Mouse (Mus musculus) limb, embryonic 14.5 days (tissue): Measurements from ENCODE around the gene Atad1. TPM values are rescaled to one million over a fixed set of nuclear protein-coding genes. Genes with fewer than 3 reads are reported as not detected.

Experiments used
- ATAC-seq: fragments of 200-750 bp; cut with Nextera tagmentation; 2 replicates; pipeline ENCODE4 v1.8.0; 2017; ENCODE audit warnings: low read depth, moderate number of reproducible peaks, moderate TSS enrichment; ENCODE audit not compliant: low FRiP score
- DNase-seq: peaks from one replicate; pipeline ENCODE4 v3.0.0-alpha.2; 2015; ENCODE audit warnings: low spot score
- H3K27ac ChIP-seq: fragments of 300-500 bp; sonication (generic); replicated peaks from 2 replicates; pipeline ENCODE4 v1.5.1; 2014; ENCODE audit warnings: low read depth, mild to moderate bottlenecking, low read length, moderate library complexity, mixed read lengths
- H3K27me3 ChIP-seq: fragments of 300-500 bp; sonication (generic); 2 replicates; pipeline ENCODE4 v1.6.1; 2014; ENCODE audit warnings: low read length, mixed read lengths; ENCODE audit not compliant: control insufficient read depth, insufficient read depth
- H3K36me3 ChIP-seq: fragments of 300-500 bp; sonication (generic); 2 replicates; pipeline ENCODE4 v1.6.1; 2014; ENCODE audit warnings: mild to moderate bottlenecking, low read length, moderate library complexity, mixed read lengths; ENCODE audit not compliant: control insufficient read depth, insufficient read depth
- H3K4me1 ChIP-seq: fragments of 300-500 bp; sonication (generic); 2 replicates; pipeline ENCODE4 v1.6.1; 2014; ENCODE audit warnings: antibody characterized with exemption, low read length, mixed read lengths; ENCODE audit not compliant: control insufficient read depth, insufficient read depth
- H3K4me2 ChIP-seq: fragments of 300-500 bp; sonication (generic); replicated peaks from 2 replicates; pipeline ENCODE4 v1.6.1; 2014; ENCODE audit warnings: low read depth, mild to moderate bottlenecking, low read length, moderate library complexity; ENCODE audit not compliant: severe bottlenecking
- H3K4me3 ChIP-seq: fragments of 300-500 bp; sonication (generic); replicated peaks from 2 replicates; pipeline ENCODE4 v1.5.1; 2014; ENCODE audit warnings: low read length
- H3K9ac ChIP-seq: fragments of 300-500 bp; sonication (generic); 2 replicates; pipeline ENCODE4 v1.6.1; 2014; ENCODE audit warnings: mild to moderate bottlenecking, low read depth, low read length, moderate library complexity; ENCODE audit not compliant: severe bottlenecking
- H3K9me3 ChIP-seq: fragments of 300-500 bp; sonication (generic); 2 replicates; pipeline ENCODE4 v1.6.1; 2016; ENCODE audit warnings: low read length; ENCODE audit not compliant: control insufficient read depth
- POLR2A ChIP-seq: fragments of 200-500 bp; IDR thresholded peaks from 2 replicates; pipeline ENCODE4 v1.8.0; 2012; ENCODE audit warnings: inconsistent platforms, mild to moderate bottlenecking, moderate library complexity, borderline replicate concordance; ENCODE audit not compliant: insufficient read depth, insufficient read length; ENCODE audit errors: extremely low read depth
- WGBS: fragments of 180-500 bp; shearing (Covaris S2); extraction: QIAGEN DNeasy Blood & Tissue Kit; methylation state at CpG from one replicate; pipeline ENCODE4 v1.1.7; 2014; 5-methylcytosine and 5-hydroxymethylcytosine counted together
- polyA plus RNA-seq, 2 experiments: library from polyadenylated mRNA; depleted of rRNA in 1 of 2; stranded (reverse) in 1 of 2; unstranded in 1 of 2; fragments of >200 nt; fragmentation: Nextera tagmentation in 1 of 2; extraction: Ambion mirVana in 1 of 2; gene quantifications; 2 replicates each; pipeline versions ENCODE4 v1.2.1 to v1.2.3; 2012 to 2014

Gene Atad1
- polyA plus RNA-seq, 2 experiments, result 38.5 to 62.5 TPM

- no peak for TF ChIP-seq POLR2A
- Histone ChIP-seq H3K27me3 (peaks cover 20% of the 10 kb centered on the region), H3K4me2 (peak overlapping the region; percentile 34), H3K4me1 (peaks cover 3% of the 10 kb centered on the region; the same call in 1 of the 2 replicates), H3K4me3 (peak overlapping the region; percentile 1; the same call in 1 of the 2 replicates), H3K27ac (no peak overlapping the region), H3K9me3 (no peaks in the 10 kb centered on the region), H3K36me3 (no peaks in the 10 kb centered on the region), H3K9ac (no peak overlapping the region)
- WGBS, result 5% methylated on average over 22 of the region's 22 CpGs
- DNase-seq, result no peak
- no peak for ATAC-seq
These were observed 12.9 kb downstream of the Atad1 start for GRCm38 (mm10) chr19:32726451-32727325.

GRCm38 (mm10) chr19:32723817-32724216 lies 15.8 kb downstream of the Atad1 start:
- 21% methylated on average over 7 of the region's 7 CpGs for WGBS
- TF ChIP-seq POLR2A, result no peak
- no peak overlapping the region for H3K9ac ChIP-seq
- H3K27me3 ChIP-seq, result peaks cover 20% of the 10 kb centered on the region
- H3K36me3 ChIP-seq, result no peaks in the 10 kb centered on the region
- no peak for ATAC-seq
- H3K27ac ChIP-seq, result no peak overlapping the region
- peaks cover 3% of the 10 kb centered on the region; the same call in 1 of the 2 replicates for H3K4me1 ChIP-seq
- H3K4me3 ChIP-seq, result no peak overlapping the region
- DNase-seq, result no peak
- H3K4me2 ChIP-seq, result no peak overlapping the region
- no peaks in the 10 kb centered on the region for H3K9me3 ChIP-seq

GRCm38 (mm10) chr19:32720319-32720718 lies 19.3 kb downstream of the Atad1 start:
- H3K9ac ChIP-seq, result no peak overlapping the region
- no peaks in the 10 kb centered on the region for H3K27me3 ChIP-seq
- H3K9me3 ChIP-seq, result no peaks in the 10 kb centered on the region
- no peaks in the 10 kb centered on the region for H3K4me1 ChIP-seq
- ATAC-seq (no peak), DNase-seq (no peak)
- no peak overlapping the region for H3K4me3 ChIP-seq
- no peak for TF ChIP-seq POLR2A
- 92% methylated on average over 1 of the region's 1 CpGs for WGBS
- H3K27ac ChIP-seq, result no peak overlapping the region
- H3K4me2 ChIP-seq, result no peak overlapping the region
- H3K36me3 ChIP-seq, result no peaks in the 10 kb centered on the region

- TF ChIP-seq POLR2A, result no peak
- WGBS, result 54% methylated on average over 3 of the region's 3 CpGs
- no peak for DNase-seq
These were observed 22.0 kb downstream of the Atad1 start for GRCm38 (mm10) chr19:32717590-32717989.

GRCm38 (mm10) chr19:32715681-32716080 lies 23.9 kb downstream of the Atad1 start:
- no peak for TF ChIP-seq POLR2A
- H3K4me2 ChIP-seq, result no peak overlapping the region
- no peaks in the 10 kb centered on the region for H3K27me3 ChIP-seq
- no peaks in the 10 kb centered on the region for H3K36me3 ChIP-seq
- DNase-seq, result no peak
- no peaks in the 10 kb centered on the region for H3K9me3 ChIP-seq
- no peak overlapping the region for H3K27ac ChIP-seq
- H3K4me3 ChIP-seq, result no peak overlapping the region
- no peak for ATAC-seq
- no peak overlapping the region for H3K9ac ChIP-seq
- 0 out of 2 replicates have a peak, but pooled peaks cover 4% of the 10 kb centered on the region for H3K4me1 ChIP-seq

More at GRCm38 (mm10) chr19:32717590-32717989, 22.0 kb downstream of the Atad1 start:
- no peak for ATAC-seq
- no peak overlapping the region for H3K27ac ChIP-seq
- H3K4me1 ChIP-seq, result no peaks in the 10 kb centered on the region
- H3K4me2 ChIP-seq, result no peak overlapping the region
- no peaks in the 10 kb centered on the region for H3K9me3 ChIP-seq
- H3K36me3 ChIP-seq, result no peaks in the 10 kb centered on the region
- H3K9ac ChIP-seq, result no peak overlapping the region
- no peak overlapping the region for H3K4me3 ChIP-seq
- no peaks in the 10 kb centered on the region for H3K27me3 ChIP-seq
